Mouse (Mus musculus) embryonic facial prominence, embryonic 10.5 days (tissue): Measurements from ENCODE around the gene Fsd1l. TPM values are rescaled to one million over a fixed set of nuclear protein-coding genes. Genes with fewer than 3 reads are reported as not detected.

Experiments used
- DNase-seq: peaks from one replicate; pipeline ENCODE4 v3.0.0-alpha.2; 2017; ENCODE audit warnings: low spot score
- H3K27ac ChIP-seq: fragments of 300-500 bp; sonication (generic); replicated peaks from 2 replicates; pipeline ENCODE4 v1.5.1; 2016; ENCODE audit warnings: mild to moderate bottlenecking
- H3K27me3 ChIP-seq: fragments of 300-500 bp; sonication (generic); replicated peaks from 2 replicates; pipeline ENCODE4 v1.6.1; 2016; ENCODE audit warnings: low read depth, mild to moderate bottlenecking; ENCODE audit not compliant: poor library complexity, severe bottlenecking
- H3K36me3 ChIP-seq: fragments of 300-500 bp; sonication (generic); replicated peaks from 2 replicates; pipeline ENCODE4 v1.6.1; 2016; ENCODE audit warnings: mild to moderate bottlenecking, moderate library complexity
- H3K4me1 ChIP-seq: fragments of 300-500 bp; sonication (generic); 2 replicates; pipeline ENCODE4 v1.6.1; 2016
- H3K4me3 ChIP-seq: fragments of 300-500 bp; sonication (generic); 2 replicates; pipeline ENCODE4 v1.5.1; 2016; ENCODE audit warnings: mild to moderate bottlenecking, moderate library complexity
- H3K9me3 ChIP-seq: fragments of 300-500 bp; sonication (generic); 2 replicates; pipeline ENCODE4 v1.6.1; 2016; ENCODE audit warnings: mild to moderate bottlenecking
- WGBS: fragments of 180-500 bp; shearing (Covaris S2); methylation state at CpG from one replicate; pipeline ENCODE4 v1.1.7; 2016; 5-methylcytosine and 5-hydroxymethylcytosine counted together
- polyA plus RNA-seq: library from polyadenylated mRNA; unstranded; fragments of >200 nt; fragmentation: Nextera tagmentation; extraction: Ambion mirVana; gene quantifications from 2 replicates; pipeline ENCODE4 v1.2.1, GENCODE M21; 2016

Fsd1l gene
- polyA plus RNA-seq, 1 experiment from 2014 or later = 19.2 TPM

DNA sequence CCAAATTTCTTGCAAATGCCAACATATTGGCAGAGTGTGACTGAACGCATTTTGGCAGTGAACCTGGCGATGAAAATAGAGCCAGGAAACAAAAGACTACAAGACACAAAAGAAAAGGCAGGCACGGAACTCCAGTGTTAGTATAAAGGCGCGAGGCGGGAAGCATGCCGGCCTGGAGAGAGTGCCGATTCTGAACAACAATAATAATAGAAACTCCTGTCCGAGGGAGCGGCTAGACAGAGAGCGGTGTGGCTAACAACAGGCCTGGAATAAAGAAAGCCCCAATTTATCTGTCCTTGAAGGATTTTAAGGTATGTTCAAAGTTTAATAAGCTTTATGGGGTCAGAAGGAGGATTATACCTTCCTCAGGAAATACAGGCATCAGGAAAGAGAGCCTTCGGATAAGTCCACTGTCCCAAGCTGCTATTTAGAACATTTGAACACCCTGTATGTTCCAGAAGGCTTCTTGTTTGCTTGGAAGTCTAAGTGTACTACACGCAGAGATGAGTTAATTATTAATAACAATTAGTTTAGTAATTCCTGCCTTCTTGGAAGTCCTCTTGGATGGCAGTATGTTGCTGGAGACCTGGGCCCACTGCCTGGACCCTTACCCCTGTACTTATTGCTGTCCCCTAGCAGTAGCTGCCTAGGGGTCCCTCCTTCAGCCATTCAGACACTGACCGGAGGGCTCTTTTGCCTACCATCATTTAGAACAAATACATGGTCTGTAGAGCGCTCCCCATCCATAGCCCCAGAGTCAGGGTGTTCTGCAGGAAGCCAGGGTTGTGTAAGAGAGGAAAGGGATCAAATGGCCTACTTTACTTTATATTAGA is 35.0 kb upstream of the Fsd1l start:
- WGBS = 84% methylated on average over 15 of the region's 15 CpGs
- no peak for DNase-seq
- Histone ChIP-seq H3K27ac (no peak overlapping the region), H3K9me3 (no peaks in the 10 kb centered on the region), H3K36me3 (no peaks in the 10 kb centered on the region), H3K4me3 (no peak overlapping the region), H3K4me1 (peaks cover 9% of the 10 kb centered on the region; the same call in 1 of the 2 replicates), H3K27me3 (no peaks in the 10 kb centered on the region)

DNA sequence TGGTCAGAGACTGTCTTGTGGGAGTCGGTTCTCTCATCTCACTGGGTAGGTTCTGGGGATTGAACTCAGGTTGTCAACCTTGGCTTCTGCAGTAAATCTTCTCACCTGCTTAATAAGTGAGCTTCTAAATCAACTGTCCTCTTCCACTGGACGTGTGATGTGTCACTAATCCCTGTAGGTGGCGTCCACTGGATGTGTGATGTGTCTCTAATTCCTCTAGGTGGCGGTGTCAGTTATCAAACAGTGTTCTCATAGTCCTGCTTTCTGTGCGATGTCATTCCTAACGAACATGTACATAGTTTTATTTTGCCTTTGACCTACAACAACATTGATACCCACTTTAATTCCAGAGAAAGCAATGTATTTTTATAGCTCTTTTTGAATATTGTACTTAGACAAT is 30.8 kb upstream of the Fsd1l start:
- Histone ChIP-seq H3K27me3 (no peaks in the 10 kb centered on the region), H3K4me3 (no peak overlapping the region), H3K27ac (no peak overlapping the region), H3K9me3 (no peaks in the 10 kb centered on the region), H3K36me3 (no peaks in the 10 kb centered on the region), H3K4me1 (no peaks in the 10 kb centered on the region)
- peak; percentile 16 for DNase-seq
- WGBS = 52% methylated on average over 6 of the region's 6 CpGs

DNA sequence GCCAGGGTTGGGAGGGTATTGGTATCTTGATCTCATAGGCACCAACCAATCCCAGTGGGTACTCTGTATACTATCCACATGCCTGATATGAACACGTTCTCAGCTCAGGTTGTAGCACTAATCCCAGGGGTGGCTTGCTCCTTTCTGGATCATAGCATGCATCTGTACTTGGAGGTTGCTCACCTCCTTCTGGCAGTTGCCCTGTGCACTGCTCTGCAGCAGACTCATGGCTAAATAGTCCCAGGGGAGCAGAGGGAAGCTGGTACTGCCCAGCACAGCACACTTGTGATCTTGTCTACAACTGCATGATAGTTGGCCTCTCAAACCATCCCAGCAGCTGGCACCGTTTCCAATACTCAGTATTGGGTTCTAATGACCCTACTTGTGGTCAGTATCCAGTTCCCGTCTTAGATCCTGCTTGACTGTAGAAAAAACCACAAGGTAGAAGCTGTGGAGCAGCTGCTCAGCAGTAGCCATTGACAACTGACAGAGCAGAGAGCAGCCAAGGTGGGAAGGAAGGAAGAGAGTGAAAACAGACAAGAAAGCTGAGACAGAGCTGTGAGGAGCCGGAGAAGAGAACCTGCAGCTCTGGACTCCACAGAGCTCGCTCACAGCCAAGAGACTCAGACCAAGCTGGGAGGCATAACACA is 16.6 kb upstream of the Fsd1l start:
- Histone ChIP-seq H3K27ac (no peak overlapping the region), H3K36me3 (no peaks in the 10 kb centered on the region), H3K4me1 (peaks cover 4% of the 10 kb centered on the region; the same call in 1 of the 2 replicates), H3K9me3 (no peaks in the 10 kb centered on the region), H3K27me3 (no peaks in the 10 kb centered on the region), H3K4me3 (no peak overlapping the region)
- DNase-seq = no peak
- 83% methylated on average over 5 of the region's 5 CpGs for WGBS

DNA sequence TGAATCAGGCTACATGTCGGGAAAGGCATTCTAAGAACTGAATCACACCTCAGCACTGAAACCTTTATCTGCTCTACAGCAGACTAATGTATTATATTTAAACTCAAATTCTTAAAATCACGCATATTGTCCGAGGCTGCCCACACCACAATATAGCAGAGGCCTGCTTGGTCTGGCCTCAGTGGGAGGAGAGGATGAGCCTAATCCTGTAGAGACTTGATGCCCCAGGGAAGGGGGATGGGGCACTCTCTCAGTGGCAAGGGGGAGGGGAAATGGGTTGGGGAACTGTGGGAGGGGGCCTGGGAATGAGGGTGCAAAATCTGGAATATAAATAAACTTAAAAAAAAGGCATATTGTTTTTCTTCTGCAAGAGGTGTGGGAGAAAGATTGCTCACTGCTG is 13.3 kb upstream of the Fsd1l start:
- WGBS = 44% methylated on average over 3 of the region's 3 CpGs
- no peaks in the 10 kb centered on the region for H3K36me3 ChIP-seq
- H3K27me3 ChIP-seq = no peaks in the 10 kb centered on the region
- H3K9me3 ChIP-seq = no peaks in the 10 kb centered on the region
- H3K4me3 ChIP-seq = no peak overlapping the region
- DNase-seq = no peak
- peaks cover 4% of the 10 kb centered on the region; the same call in 1 of the 2 replicates for H3K4me1 ChIP-seq
- no peak overlapping the region for H3K27ac ChIP-seq

- Histone ChIP-seq H3K36me3 (no peaks in the 10 kb centered on the region), H3K27ac (no peak overlapping the region), H3K4me1 (peaks cover 4% of the 10 kb centered on the region; the same call in 1 of the 2 replicates), H3K9me3 (no peaks in the 10 kb centered on the region), H3K27me3 (no peaks in the 10 kb centered on the region), H3K4me3 (no peak overlapping the region)
- WGBS = 86% methylated on average over 6 of the region's 6 CpGs
- DNase-seq = no peak
These were observed 11.2 kb upstream of the Fsd1l start for GRCm38 (mm10) chr4:53620104-53620503.

DNA sequence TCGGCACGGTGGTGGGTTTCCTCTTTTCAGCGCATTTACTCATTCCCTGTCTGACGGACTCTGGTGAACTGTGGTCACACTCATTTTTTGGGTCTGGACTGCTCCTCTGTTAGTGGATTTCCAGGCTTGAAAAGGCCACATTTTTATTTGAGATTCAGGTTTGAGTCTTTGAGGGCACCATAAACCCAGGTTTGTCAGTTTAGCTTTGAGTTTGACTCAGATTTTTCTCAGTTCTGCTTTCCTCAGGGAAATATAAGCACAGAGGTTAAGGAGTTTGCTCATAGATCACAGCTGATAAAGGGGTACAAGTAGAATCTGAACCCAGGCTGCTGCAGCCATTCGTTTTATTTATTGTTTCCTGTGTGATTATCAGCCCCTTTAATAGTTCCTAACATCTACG is 10.2 kb upstream of the Fsd1l start:
- Histone ChIP-seq H3K36me3 (no peaks in the 10 kb centered on the region), H3K4me1 (peaks cover 4% of the 10 kb centered on the region; the same call in 1 of the 2 replicates), H3K9me3 (no peaks in the 10 kb centered on the region), H3K4me3 (no peak overlapping the region), H3K27ac (no peak overlapping the region), H3K27me3 (no peaks in the 10 kb centered on the region)
- no peak for DNase-seq
- 78% methylated on average over 6 of the region's 6 CpGs for WGBS

DNA sequence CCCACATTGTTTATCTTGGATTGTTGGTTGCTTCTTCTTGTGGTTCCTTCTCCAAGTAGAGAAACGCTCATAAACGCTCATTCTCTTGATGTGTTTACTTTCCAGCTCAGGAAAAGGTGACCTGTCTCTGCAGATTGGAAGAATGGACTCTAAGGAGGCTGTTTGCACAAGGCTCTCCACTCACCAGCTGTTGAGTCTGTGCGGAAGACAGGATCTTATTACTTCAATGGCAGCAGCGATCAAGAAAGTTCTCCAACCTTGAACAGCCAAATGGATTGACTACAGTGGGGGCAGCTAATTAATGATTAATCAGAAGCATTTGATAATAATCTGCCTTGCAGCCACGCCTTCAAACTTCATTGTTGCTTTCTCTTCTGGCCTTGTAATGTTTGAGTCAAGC is 9.8 kb upstream of the Fsd1l start:
- Histone ChIP-seq H3K9me3 (no peaks in the 10 kb centered on the region), H3K27ac (no peak overlapping the region), H3K4me3 (no peak overlapping the region), H3K36me3 (no peaks in the 10 kb centered on the region), H3K27me3 (no peaks in the 10 kb centered on the region), H3K4me1 (peaks cover 4% of the 10 kb centered on the region; the same call in 1 of the 2 replicates)
- DNase-seq = no peak
- WGBS = 81% methylated on average over 5 of the region's 5 CpGs

- no peaks in the 10 kb centered on the region for H3K9me3 ChIP-seq
- H3K27ac ChIP-seq = no peak overlapping the region
- H3K27me3 ChIP-seq = no peaks in the 10 kb centered on the region
- no peak for DNase-seq
- 92% methylated on average over 1 of the region's 1 CpGs for WGBS
- no peaks in the 10 kb centered on the region for H3K4me1 ChIP-seq
- no peak overlapping the region for H3K4me3 ChIP-seq
- H3K36me3 ChIP-seq = no peaks in the 10 kb centered on the region
These were observed 7.6 kb upstream of the Fsd1l start for GRCm38 (mm10) chr4:53623711-53624110.

DNA sequence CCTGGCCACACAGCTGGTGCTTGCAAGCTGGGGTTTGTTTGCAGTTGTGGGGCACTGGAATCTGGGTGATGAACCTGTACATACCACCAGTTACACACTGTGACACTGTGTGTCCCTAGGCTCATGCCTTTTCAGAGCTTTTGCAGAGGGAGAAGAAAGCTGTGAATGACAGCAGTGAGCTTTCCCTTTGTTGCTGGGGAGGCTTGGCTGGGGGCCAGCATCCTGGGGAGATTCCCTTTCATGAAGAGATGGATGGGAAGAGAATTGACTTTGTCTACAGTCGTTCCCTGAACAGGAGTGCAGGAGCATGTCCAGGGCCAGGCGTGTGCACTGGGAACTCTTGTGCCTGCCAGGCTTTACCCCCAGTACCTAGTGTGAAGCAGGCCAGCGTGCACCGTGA is 6.5 kb upstream of the Fsd1l start:
- Histone ChIP-seq H3K4me1 (no peaks in the 10 kb centered on the region), H3K27me3 (0 out of 2 replicates have a peak, but pooled peaks cover 6% of the 10 kb centered on the region), H3K27ac (no peak overlapping the region), H3K4me3 (no peak overlapping the region), H3K36me3 (no peaks in the 10 kb centered on the region), H3K9me3 (no peaks in the 10 kb centered on the region)
- DNase-seq = no peak
- WGBS = 67% methylated on average over 4 of the region's 4 CpGs

- H3K4me1 ChIP-seq = no peaks in the 10 kb centered on the region
- no peaks in the 10 kb centered on the region for H3K36me3 ChIP-seq
- H3K27ac ChIP-seq = no peak overlapping the region
- H3K9me3 ChIP-seq = no peaks in the 10 kb centered on the region
- no peak for DNase-seq
- H3K4me3 ChIP-seq = no peak overlapping the region
- WGBS = 86% methylated on average over 3 of the region's 3 CpGs
- H3K27me3 ChIP-seq = 0 out of 2 replicates have a peak, but pooled peaks cover 6% of the 10 kb centered on the region
These were observed 6.0 kb upstream of the Fsd1l start for GRCm38 (mm10) chr4:53625263-53625662.

DNA sequence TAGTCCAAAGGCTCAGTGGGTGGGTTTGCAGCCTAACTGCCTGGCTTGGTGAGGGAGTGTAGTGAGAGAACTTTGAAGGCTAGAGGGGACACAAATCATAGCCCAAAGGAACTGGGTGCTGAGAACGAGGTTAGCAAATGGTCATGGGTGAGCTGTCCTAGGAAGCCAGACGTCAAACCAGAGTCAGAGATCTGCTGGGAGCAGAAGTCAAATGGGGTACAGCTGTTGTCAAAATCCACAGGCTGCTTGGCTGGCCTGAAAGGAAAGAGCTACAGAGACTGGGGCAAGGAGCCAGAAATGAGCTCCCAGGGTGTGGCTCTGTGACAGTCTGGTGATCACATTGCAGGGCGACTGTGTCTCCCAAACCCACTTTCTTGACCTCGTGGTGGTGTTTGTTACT is 2.3 kb upstream of the Fsd1l start:
- Histone ChIP-seq H3K9me3 (no peaks in the 10 kb centered on the region), H3K36me3 (no peaks in the 10 kb centered on the region), H3K4me3 (no peak overlapping the region), H3K27ac (no peak overlapping the region), H3K4me1 (peaks cover 20% of the 10 kb centered on the region), H3K27me3 (peaks cover 13% of the 10 kb centered on the region; the same call in 1 of the 2 replicates)
- 59% methylated on average over 4 of the region's 4 CpGs for WGBS
- DNase-seq = no peak

DNA sequence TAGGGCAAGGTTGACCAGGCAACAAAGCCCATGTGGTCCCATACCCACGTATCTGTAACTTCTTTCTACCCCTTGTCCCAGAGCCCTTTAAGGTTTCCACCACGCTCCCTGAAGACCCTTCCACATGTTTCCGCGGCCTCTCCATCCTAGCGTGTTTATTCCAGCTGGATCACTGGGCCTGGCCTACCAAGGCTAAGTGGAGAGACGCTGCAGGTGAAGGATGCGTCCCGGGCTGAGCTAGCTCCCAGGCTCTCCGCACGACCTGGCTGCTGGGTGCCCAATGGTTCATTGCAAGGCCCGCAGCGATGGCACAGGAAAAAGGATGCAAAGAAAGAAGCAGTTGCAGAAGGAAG is 332 bp upstream of the Fsd1l start:
- peak overlapping the region; percentile 94 for H3K27ac ChIP-seq
- 9% methylated on average over 12 of the region's 12 CpGs for WGBS
- peak overlapping the region; percentile 90 for H3K4me3 ChIP-seq
- peaks cover 24% of the 10 kb centered on the region for H3K4me1 ChIP-seq
- DNase-seq = no peak
- H3K9me3 ChIP-seq = no peaks in the 10 kb centered on the region
- no peaks in the 10 kb centered on the region for H3K36me3 ChIP-seq
- peaks cover 13% of the 10 kb centered on the region; the same call in 1 of the 2 replicates for H3K27me3 ChIP-seq

DNA sequence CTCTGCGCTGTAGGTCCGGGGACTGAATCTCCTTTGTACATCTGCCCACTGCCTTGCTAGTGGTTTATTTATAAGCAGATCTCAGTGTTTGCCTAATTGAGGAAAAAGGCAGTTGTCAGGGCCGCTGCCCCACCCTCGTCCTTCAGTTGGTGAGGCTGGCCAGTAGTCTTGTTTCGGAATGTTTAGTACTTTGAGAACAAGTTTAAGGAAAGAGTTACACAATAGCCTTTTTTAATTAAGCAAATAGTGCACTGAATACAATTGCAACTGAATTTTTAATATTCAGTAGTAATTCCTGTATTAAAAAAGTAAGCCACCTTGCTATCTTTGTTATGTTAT is 709 bp downstream of the Fsd1l start:
- peaks cover 7% of the 10 kb centered on the region for H3K36me3 ChIP-seq
- no peaks in the 10 kb centered on the region for H3K9me3 ChIP-seq
- peak overlapping the region; percentile 94 for H3K27ac ChIP-seq
- peak overlapping the region; percentile 90 for H3K4me3 ChIP-seq
- peaks cover 13% of the 10 kb centered on the region; the same call in 1 of the 2 replicates for H3K27me3 ChIP-seq
- WGBS = 4% methylated on average over 5 of the region's 5 CpGs
- H3K4me1 ChIP-seq = peaks cover 24% of the 10 kb centered on the region
- no peak for DNase-seq
